In genomic region chr6:39187227-39187626, GRCm38 (mm10) we compare ENCODE assay signal across 13 mouse cellular contexts. TPM values are rescaled to one million over a fixed set of nuclear protein-coding genes. Genes with fewer than 3 reads are reported as not detected.
DNase-seq lines count a peak whose midpoint lies in the region; ATAC-seq and TF ChIP-seq lines count a peak whose summit lies in the region.
"Had no signal": no experiment of that assay in that cellular context is flagged by ENCODE, and none has a peak within 500 bp of the region (broad histone marks: within the 10 kb centered on the region; RNA-seq: fewer than 3 reads in every experiment).

No protein-coding gene starts in this region.

- H3K27me3 ChIP-seq in hindbrain, postnatal 0 days (ENCODE audit: insufficient read depth, low read length), result no peaks in the 10 kb centered on the region
- H3K27me3 ChIP-seq in hindbrain, embryonic 14.5 days (ENCODE audit: control insufficient read depth, insufficient read depth, low read length), result no peaks in the 10 kb centered on the region
- no peaks in the 10 kb centered on the region for H3K27me3 ChIP-seq in MEL (ENCODE audit: control insufficient read depth in 1 of 2, insufficient read depth in 2 of 2, low read length in 2 of 2)
- no peaks in the 10 kb centered on the region for H3K27me3 ChIP-seq in thymus, adult 2 months (ENCODE audit: control insufficient read depth, insufficient read depth, low read length)

- DNase-seq in hindbrain, postnatal 0 days (ENCODE audit: low spot score), result peak; percentile 43
- no peak for DNase-seq in hindbrain, embryonic 14.5 days (ENCODE audit: low spot score)
- DNase-seq in A20 (ENCODE audit: low read depth, low spot score) (peak; percentile 33), MEL (ENCODE audit: low read depth, low spot score) (peak; percentile 71)
- DNase-seq in induced T-regulatory cell, adult 2 months (ENCODE audit: low read depth), result peak; percentile 70
- DNase-seq in left cerebral cortex, adult 18-20 months (ENCODE audit: low spot score in 2 of 2), result no peak
- no peak for DNase-seq in cerebellum, adult 11 months
- no peak for DNase-seq in thymus, adult 2 months
- DNase-seq: adrenal gland, adult 8-10 months; layer of hippocampus, postnatal 36 days; right cerebral cortex, postnatal 14 days had no signal

- ATAC-seq in hindbrain, postnatal 0 days, result no peak
- no peak for ATAC-seq in hindbrain, embryonic 14.5 days (ENCODE audit: low FRiP score)

- no peaks in the 10 kb centered on the region for H3K36me3 ChIP-seq in hindbrain, postnatal 0 days (ENCODE audit: insufficient read depth, low read length)
- H3K36me3 ChIP-seq in hindbrain, embryonic 14.5 days (replicated peaks; ENCODE audit: control insufficient read depth, insufficient read depth), result 0 out of 2 replicates have a peak, but pooled peaks cover 4% of the 10 kb centered on the region
- peaks cover 0 to 10% of the 10 kb centered on the region in 2 experiments; a peak in 3 of 4 replicates for H3K36me3 ChIP-seq in MEL (ENCODE audit: control insufficient read depth in 1 of 2, insufficient read depth in 2 of 2, low read length in 2 of 2)
- no peaks in the 10 kb centered on the region for H3K36me3 ChIP-seq in thymus, adult 2 months (ENCODE audit: control insufficient read depth, insufficient read depth, low read length)

- H3K4me1 ChIP-seq in hindbrain, postnatal 0 days (ENCODE audit: insufficient read depth, low read length), result no peaks in the 10 kb centered on the region
- H3K4me1 ChIP-seq in hindbrain, embryonic 14.5 days (replicated peaks; ENCODE audit: control insufficient read depth, insufficient read depth, low read length), result no peaks in the 10 kb centered on the region
- H3K4me1 ChIP-seq in MEL (ENCODE audit: control insufficient read depth in 1 of 2, insufficient read depth in 2 of 2, low read length in 2 of 2), result peaks cover 7 to 9% of the 10 kb centered on the region in 2 experiments; a peak in 3 of 4 replicates
- H3K4me1 ChIP-seq in thymus, adult 2 months (replicated peaks; ENCODE audit: control insufficient read depth, insufficient read depth, low read length), result no peaks in the 10 kb centered on the region
- H3K4me1 ChIP-seq: midbrain, embryonic 10.5 days had no signal

- 36% methylated on average over 2 of the region's 2 CpGs for WGBS in hindbrain, postnatal 0 days
- 29% methylated on average over 2 of the region's 2 CpGs for WGBS in hindbrain, embryonic 14.5 days
- 20% methylated on average over 2 of the region's 2 CpGs for WGBS in thymus, adult 2 months

- TF ChIP-seq RAD21 in MEL (IDR thresholded peaks at IDR 0.05; ENCODE audit: low read depth, low read length), result peak; percentile 71

- H3K27ac ChIP-seq in hindbrain, postnatal 0 days, result no peak overlapping the region
- H3K27ac ChIP-seq in hindbrain, embryonic 14.5 days, result no peak overlapping the region
- H3K27ac ChIP-seq in MEL (ENCODE audit: control insufficient read depth, low read depth, low read length), result no peak overlapping the region
- H3K27ac ChIP-seq in thymus, adult 2 months (ENCODE audit: control insufficient read depth, insufficient read depth, low read length), result no peak overlapping the region
- H3K27ac ChIP-seq: midbrain, embryonic 10.5 days had no signal

- H3K4me2 ChIP-seq in hindbrain, postnatal 0 days (ENCODE audit: low read depth, low read length), result no peak overlapping the region
- H3K4me2 ChIP-seq in hindbrain, embryonic 14.5 days (replicated peaks), result no peak overlapping the region

- no peaks in the 10 kb centered on the region for H3K79me2 ChIP-seq in MEL (ENCODE audit: control insufficient read depth, insufficient read depth, low read length, poor library complexity)

- no peaks in the 10 kb centered on the region for H3K9me3 ChIP-seq in hindbrain, postnatal 0 days (ENCODE audit: low read length)
- H3K9me3 ChIP-seq in hindbrain, embryonic 14.5 days (ENCODE audit: control insufficient read depth, low read length), result no peaks in the 10 kb centered on the region
- H3K9me3 ChIP-seq in MEL (replicated peaks; ENCODE audit: insufficient read depth, low read length), result no peaks in the 10 kb centered on the region

- no peak overlapping the region for H3K9ac ChIP-seq in hindbrain, postnatal 0 days (replicated peaks; ENCODE audit: low read length)
- H3K9ac ChIP-seq in hindbrain, embryonic 14.5 days, result no peak overlapping the region
- no peak overlapping the region for H3K9ac ChIP-seq in MEL (ENCODE audit: control insufficient read depth, low read depth, low read length, poor library complexity, severe bottlenecking)

- no peak overlapping the region for H3K4me3 ChIP-seq in hindbrain, postnatal 0 days (ENCODE audit: low read length)
- H3K4me3 ChIP-seq in hindbrain, embryonic 14.5 days (replicated peaks; ENCODE audit: low read length), result no peak overlapping the region
- no peak overlapping the region for H3K4me3 ChIP-seq in MEL (ENCODE audit: control insufficient read depth in 1 of 2, insufficient read depth in 1 of 2, low read depth in 2 of 2, low read length in 2 of 2)
- H3K4me3 ChIP-seq in thymus, adult 2 months (ENCODE audit: control insufficient read depth, insufficient read depth, low read length), result no peak overlapping the region
- H3K4me3 ChIP-seq: erythroblast, embryonic 14.5 days; midbrain, embryonic 10.5 days had no signal

- TF ChIP-seq POLR2A in MEL (IDR thresholded peaks at IDR 0.05; ENCODE audit: control insufficient read depth in 1 of 2, insufficient read depth in 1 of 2, low read depth in 1 of 2, low read length in 2 of 2, poor library complexity in 1 of 2), result no peak
- TF ChIP-seq POLR2A in thymus, adult 2 months (IDR thresholded peaks at IDR 0.05; ENCODE audit: control insufficient read depth, extremely low read depth, insufficient read depth, low read length, poor library complexity), result no peak

- no peak for TF ChIP-seq EP300 in MEL (IDR thresholded peaks at IDR 0.05; ENCODE audit: low read depth in 1 of 2, low read length in 2 of 2)

- TF ChIP-seq CTCF in hindbrain, postnatal 0 days (IDR thresholded peaks at IDR 0.05; ENCODE audit: low read depth), result peak; percentile 51
- peak; percentile 52 to 74 (median 54) for TF ChIP-seq CTCF in MEL (IDR thresholded peaks at IDR 0.05 in 2 of 3, conservative IDR thresholded peaks at IDR 0.05 in 1 of 3; ENCODE audit: control insufficient read depth in 1 of 3, insufficient read depth in 1 of 3, low read depth in 2 of 3, low read length in 3 of 3, poor library complexity in 1 of 3, severe bottlenecking in 1 of 3)
- TF ChIP-seq CTCF in thymus, adult 2 months (IDR thresholded peaks at IDR 0.05; ENCODE audit: borderline replicate concordance, control insufficient read depth, extremely low read depth, insufficient read depth, low read length, poor library complexity), result no peak

TF ChIP-seq in MEL, 35 proteins besides CTCF, POLR2A, EP300 and RAD21:
- TF ChIP-seq MAZ (IDR thresholded peaks at IDR 0.05; ENCODE audit: low read depth, low read length) (no peak), TCF12 (IDR thresholded peaks at IDR 0.05; ENCODE audit: low read depth, low read length) (no peak), POLR2AphosphoS5 (IDR thresholded peaks at IDR 0.05; ENCODE audit: borderline replicate concordance, low read depth, low read length) (no peak), ZMIZ1 (IDR thresholded peaks at IDR 0.05; ENCODE audit: low read depth, low read length) (no peak), NELFE (IDR thresholded peaks at IDR 0.05; ENCODE audit: low read depth, low read length) (no peak), POLR2AphosphoS2 (IDR thresholded peaks at IDR 0.05; ENCODE audit: low read length) (no peak), RCOR1 (IDR thresholded peaks at IDR 0.05; ENCODE audit: low read depth, low read length) (no peak), CHD1 (IDR thresholded peaks at IDR 0.05; ENCODE audit: low read depth, low read length) (no peak), MYC (IDR thresholded peaks at IDR 0.05; ENCODE audit: low read depth, low read length) (no peak), MXI1 (IDR thresholded peaks at IDR 0.05; ENCODE audit: low read depth, low read length) (no peak), TAL1 (IDR thresholded peaks at IDR 0.05; ENCODE audit: low read length) (no peak), ZNF384 (IDR thresholded peaks at IDR 0.05; ENCODE audit: low read depth, low read length) (peak; percentile 60), TBP (IDR thresholded peaks at IDR 0.05; ENCODE audit: low read depth, low read length) (no peak), JUND (IDR thresholded peaks at IDR 0.05; ENCODE audit: low read depth, low read length) (no peak), ELF1 (IDR thresholded peaks at IDR 0.05; ENCODE audit: low read depth, low read length) (no peak), SMC3 (IDR thresholded peaks at IDR 0.05; ENCODE audit: low read depth, low read length) (peak; percentile 74), SIN3A (IDR thresholded peaks at IDR 0.05; ENCODE audit: low read length) (no peak), ZC3H11A (IDR thresholded peaks at IDR 0.05; ENCODE audit: low read depth, low read length) (peak; percentile 45; the same call in 1 of the 2 replicates), GATA1 (IDR thresholded peaks at IDR 0.05; ENCODE audit: low read depth, low read length) (no peak), GABPA (IDR thresholded peaks at IDR 0.05; ENCODE audit: low read depth, low read length) (no peak)

RNA-seq across cellular contexts. Expression of gene Kdm7a, which starts 19.4 kb away (rescaled TPM):
- 6.8 and 7.8 TPM in 2 replicates for total RNA-seq in hindbrain, postnatal 0 days (2014; rRNA removed)
- 2.0 and 2.2 TPM in 2 replicates for polyA plus RNA-seq in hindbrain, postnatal 0 days (2015; fragmentation: Nextera tagmentation; extraction: Ambion mirVana)
- 5.5 TPM in 2 replicates for polyA plus RNA-seq in hindbrain, embryonic 14.5 days (2014; fragmentation: Nextera tagmentation; extraction: Ambion mirVana)
- total RNA-seq in MEL (2012; rRNA removed), result 1.7 and 2.5 TPM in 2 replicates
- polyA plus RNA-seq in MEL (2012; ENCODE audit: insufficient read depth in 1 of 2, insufficient read length in 2 of 2, low read depth in 1 of 2, low replicate concordance in 2 of 2, missing spikeins in 1 of 2), result 1 to 10 TPM in 1 of 2 experiments, not detected in 1; 2.5 TPM
- total RNA-seq in left cerebral cortex, adult 18-20 months (2021), result 10 to 100 TPM; 40.2 to 47.6 TPM
- 3.5 and 3.7 TPM in 2 replicates for polyA plus RNA-seq in thymus, adult 2 months (2012; rRNA removed)

Comparison
In these comparisons a context has a peak if more than half of its experiments do, and no peak if none do; other contexts are left out.
1. DNase-seq: peak in hindbrain, postnatal 0 days (single experiment), A20 (single experiment), MEL (single experiment) and induced T-regulatory cell, adult 2 months (single experiment); none in hindbrain, embryonic 14.5 days (single experiment), left cerebral cortex, adult 18-20 months (0 of 2), cerebellum, adult 11 months (single experiment) and thymus, adult 2 months (single experiment).